Mouse (Mus musculus) kidney, adult 2 months (tissue): Measurements from ENCODE around the gene Marf1. TPM values are rescaled to one million over a fixed set of nuclear protein-coding genes. Genes with fewer than 3 reads are reported as not detected.

Experiments
- DNase-seq: peaks from one replicate; pipeline ENCODE4 v3.0.0; 2021
- H3K27ac ChIP-seq: fragments of 200-500 bp; 2 replicates; pipeline ENCODE4 v1.5.1; 2012; ENCODE audit warnings: low read depth, low read length, control low read depth, inconsistent platforms; ENCODE audit not compliant: insufficient read depth
- H3K27me3 ChIP-seq: fragments of 200-500 bp; replicated peaks from 2 replicates; pipeline ENCODE4 v1.6.1; 2012; ENCODE audit warnings: mild to moderate bottlenecking, moderate library complexity, low read length, inconsistent platforms; ENCODE audit not compliant: control insufficient read depth, insufficient read depth
- H3K36me3 ChIP-seq: fragments of 200-500 bp; 2 replicates; pipeline ENCODE4 v1.6.1; 2012; ENCODE audit warnings: mild to moderate bottlenecking, moderate library complexity, low read length, inconsistent platforms; ENCODE audit not compliant: control insufficient read depth, insufficient read depth
- H3K4me1 ChIP-seq: fragments of 200-500 bp; 2 replicates; pipeline ENCODE4 v1.6.1; 2011; ENCODE audit warnings: low read length; ENCODE audit not compliant: control insufficient read depth, insufficient read depth
- H3K4me3 ChIP-seq: fragments of 200-500 bp; 2 replicates; pipeline ENCODE4 v1.5.1; 2011; ENCODE audit warnings: mild to moderate bottlenecking, low read depth, low read length, control low read depth; ENCODE audit not compliant: insufficient read depth
- CTCF ChIP-seq: fragments of 200-500 bp; conservative IDR thresholded peaks from 2 replicates; pipeline ENCODE4 v1.5.1; 2011; ENCODE audit warnings: low read depth, mild to moderate bottlenecking, control low read depth, low read length, moderate library complexity, mixed read lengths; ENCODE audit not compliant: insufficient read depth, insufficient read length
- POLR2A ChIP-seq: fragments of 200-500 bp; IDR thresholded peaks from one replicate; pipeline ENCODE4 v1.6.1; 2011; ENCODE audit warnings: low read depth, low read length, control low read depth
- WGBS: fragments of 180-500 bp; shearing (Covaris S2); methylation state at CpG from one replicate; pipeline ENCODE4 v1.1.7; 2018; 5-methylcytosine and 5-hydroxymethylcytosine counted together
- polyA plus RNA-seq: library from polyadenylated mRNA; depleted of rRNA; stranded (reverse); fragments of >200 nt; gene quantifications from 2 replicates; pipeline ENCODE4 v1.2.3, GENCODE M21; 2012

The Marf1 gene
- polyA plus RNA-seq, 1 experiment, result 11.3 TPM

- H3K36me3 ChIP-seq, result peaks cover 9% of the 10 kb centered on the region
- WGBS, result 87% methylated on average over 2 of the region's 2 CpGs
Observed at GRCm38 (mm10) chr16:14123901-14124300, 39.2 kb downstream of the Marf1 start.

GRCm38 (mm10) chr16:14122586-14122985 is 40.6 kb downstream of the Marf1 start:
- no peak for DNase-seq
- TF ChIP-seq POLR2A, result no peak
- H3K4me1 ChIP-seq, result no peaks in the 10 kb centered on the region
- peaks cover 9% of the 10 kb centered on the region for H3K36me3 ChIP-seq
- H3K4me3 ChIP-seq, result no peak overlapping the region
- no peaks in the 10 kb centered on the region for H3K27me3 ChIP-seq
- no peak overlapping the region for H3K27ac ChIP-seq

More at GRCm38 (mm10) chr16:14123901-14124300, 39.2 kb downstream of the Marf1 start:
- no peak overlapping the region for H3K4me3 ChIP-seq
- TF ChIP-seq CTCF (no peak), POLR2A (no peak)
- DNase-seq, result no peak
- no peaks in the 10 kb centered on the region for H3K4me1 ChIP-seq
- no peak overlapping the region for H3K27ac ChIP-seq
- H3K27me3 ChIP-seq, result no peaks in the 10 kb centered on the region

- H3K4me3 ChIP-seq, result no peak overlapping the region
- H3K27me3 ChIP-seq, result no peaks in the 10 kb centered on the region
- H3K36me3 ChIP-seq, result peaks cover 9% of the 10 kb centered on the region
- no peak for TF ChIP-seq CTCF
- TF ChIP-seq POLR2A, result no peak
- H3K27ac ChIP-seq, result no peak overlapping the region
- DNase-seq, result no peak
- WGBS, result 95% methylated on average over 7 of the region's 7 CpGs
- H3K4me1 ChIP-seq, result no peaks in the 10 kb centered on the region
Observed at GRCm38 (mm10) chr16:14121563-14121962, 41.6 kb downstream of the Marf1 start.

- Histone ChIP-seq H3K4me3 (no peak overlapping the region), H3K4me1 (no peaks in the 10 kb centered on the region), H3K36me3 (peaks cover 9% of the 10 kb centered on the region), H3K27me3 (no peaks in the 10 kb centered on the region), H3K27ac (no peak overlapping the region)
- no peak for DNase-seq
- 96% methylated on average over 5 of the region's 5 CpGs for WGBS
- TF ChIP-seq POLR2A (no peak), CTCF (no peak)
Observed at GRCm38 (mm10) chr16:14120941-14121340, 42.2 kb downstream of the Marf1 start.

- Histone ChIP-seq H3K27ac (no peak overlapping the region), H3K36me3 (peaks cover 7% of the 10 kb centered on the region), H3K4me3 (no peak overlapping the region), H3K27me3 (no peaks in the 10 kb centered on the region), H3K4me1 (no peaks in the 10 kb centered on the region)
- DNase-seq, result no peak
- TF ChIP-seq CTCF, result no peak
- 71% methylated on average over 2 of the region's 2 CpGs for WGBS
Observed at GRCm38 (mm10) chr16:14117299-14117698, 45.9 kb downstream of the Marf1 start.

GRCm38 (mm10) chr16:14112742-14113141 is 50.4 kb downstream of the Marf1 start:
- H3K4me3 ChIP-seq, result no peak overlapping the region
- H3K4me1 ChIP-seq, result no peaks in the 10 kb centered on the region
- no peak overlapping the region for H3K27ac ChIP-seq
- DNase-seq, result no peak
- H3K27me3 ChIP-seq, result no peaks in the 10 kb centered on the region
- peaks cover 13% of the 10 kb centered on the region for H3K36me3 ChIP-seq
- TF ChIP-seq CTCF (no peak), POLR2A (no peak)
- 93% methylated on average over 3 of the region's 3 CpGs for WGBS

- TF ChIP-seq CTCF (no peak), POLR2A (no peak)
- 64% methylated on average over 2 of the region's 2 CpGs for WGBS
- DNase-seq, result no peak
- peaks cover 13% of the 10 kb centered on the region for H3K36me3 ChIP-seq
- H3K27ac ChIP-seq, result no peak overlapping the region
- no peaks in the 10 kb centered on the region for H3K27me3 ChIP-seq
- no peak overlapping the region for H3K4me3 ChIP-seq
- no peaks in the 10 kb centered on the region for H3K4me1 ChIP-seq
Observed at GRCm38 (mm10) chr16:14112133-14112532, 51.0 kb downstream of the Marf1 start.

- Histone ChIP-seq H3K4me3 (no peak overlapping the region), H3K27ac (no peak overlapping the region), H3K4me1 (no peaks in the 10 kb centered on the region), H3K27me3 (no peaks in the 10 kb centered on the region), H3K36me3 (peaks cover 13% of the 10 kb centered on the region)
- WGBS, result 80% methylated on average over 2 of the region's 2 CpGs
- no peak for DNase-seq
- no peak for TF ChIP-seq CTCF
- no peak for TF ChIP-seq POLR2A
Observed at GRCm38 (mm10) chr16:14110922-14111321, 52.2 kb downstream of the Marf1 start.
